Mouse (Mus musculus) brain, embryonic 14.5 days (tissue): ENCODE measurements at regions not wholly inside any gene's neighbourhood (a gene's known extent, or its start where the extent isn't known, plus 50 kb on each side); places are given as distances from the start of the nearest gene placed in this dataset.

Experiments used
- CTCF ChIP-seq: fragments of 200-500 bp; IDR thresholded peaks from 2 replicates; pipeline ENCODE4 v1.5.1; 2012; ENCODE audit warnings: inconsistent platforms, mild to moderate bottlenecking, moderate library complexity, borderline replicate concordance; ENCODE audit not compliant: insufficient read depth, insufficient read length; ENCODE audit errors: extremely low read depth
- POLR2A ChIP-seq: fragments of 200-500 bp; IDR thresholded peaks from 2 replicates; pipeline ENCODE4 v1.6.1; 2012; ENCODE audit warnings: mild to moderate bottlenecking, inconsistent platforms, borderline replicate concordance; ENCODE audit not compliant: poor library complexity, insufficient read depth, insufficient read length, severe bottlenecking; ENCODE audit errors: extremely low read depth

DNA sequence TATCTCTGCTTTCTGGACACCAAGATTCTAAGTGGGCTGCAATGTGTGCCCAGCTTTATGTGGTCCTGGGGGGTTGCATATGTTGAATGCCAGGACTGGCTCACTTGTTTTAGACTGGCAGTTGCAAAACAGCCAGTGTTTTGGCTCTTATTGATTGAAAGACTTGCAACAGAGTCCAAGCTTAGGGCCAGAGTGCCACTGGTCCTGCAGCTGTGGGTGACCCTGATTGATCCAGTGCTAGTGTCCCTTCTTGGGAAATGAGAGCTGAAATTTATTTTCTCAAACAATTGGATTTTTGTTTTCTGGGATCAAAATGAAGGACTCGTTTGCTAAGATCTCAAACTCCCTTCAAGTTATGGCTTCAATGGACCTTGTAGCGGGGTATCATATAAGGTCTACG, 603.4 kb downstream of the Epha4 start:
- no peak for TF ChIP-seq POLR2A
- TF ChIP-seq CTCF: no peak
